Mouse (Mus musculus) heart, embryonic 16.5 days (tissue): ENCODE measurements around the gene Aldh18a1. TPM values are rescaled to one million over a fixed set of nuclear protein-coding genes. Genes with fewer than 3 reads are reported as not detected.

Experiments
- ATAC-seq: fragments of 200-750 bp; cut with Nextera tagmentation; replicated peaks from 2 replicates; pipeline ENCODE4 v1.8.0; 2017; ENCODE audit warnings: moderate number of reproducible peaks; ENCODE audit not compliant: insufficient read depth, low FRiP score; ENCODE audit errors: extremely low read depth
- H3K27ac ChIP-seq: fragments of 300-500 bp; sonication (generic); 2 replicates; pipeline ENCODE4 v1.5.1; 2014; ENCODE audit warnings: mild to moderate bottlenecking, low read length, control low read depth, moderate library complexity
- H3K27me3 ChIP-seq: fragments of 300-500 bp; sonication (generic); 2 replicates; pipeline ENCODE4 v1.6.1; 2014; ENCODE audit warnings: low read length, mixed read lengths; ENCODE audit not compliant: control insufficient read depth, insufficient read depth
- H3K36me3 ChIP-seq: fragments of 300-500 bp; sonication (generic); 2 replicates; pipeline ENCODE4 v1.6.1; 2014; ENCODE audit not compliant: control insufficient read depth, insufficient read depth
- H3K4me1 ChIP-seq: fragments of 300-500 bp; sonication (generic); 2 replicates; pipeline ENCODE4 v1.6.1; 2014; ENCODE audit warnings: low read length, mixed read lengths; ENCODE audit not compliant: control insufficient read depth, insufficient read depth
- H3K4me2 ChIP-seq: fragments of 300-500 bp; sonication (generic); 2 replicates; pipeline ENCODE4 v1.6.1; 2014; ENCODE audit warnings: low read depth, mild to moderate bottlenecking, control low read depth, low read length
- H3K4me3 ChIP-seq: fragments of 300-500 bp; sonication (generic); 2 replicates; pipeline ENCODE4 v1.5.1; 2014; ENCODE audit warnings: mild to moderate bottlenecking, control low read depth, low read length
- H3K9ac ChIP-seq: fragments of 300-500 bp; sonication (generic); 2 replicates; pipeline ENCODE4 v1.6.1; 2014; ENCODE audit warnings: low read length, control low read depth
- H3K9me3 ChIP-seq: fragments of 300-500 bp; sonication (generic); replicated peaks from 2 replicates; pipeline ENCODE4 v1.6.1; 2016; ENCODE audit warnings: low read length; ENCODE audit not compliant: control insufficient read depth
- WGBS: fragments of 180-500 bp; shearing (Covaris S2); extraction: QIAGEN DNeasy Blood & Tissue Kit; methylation state at CpG from one replicate; pipeline ENCODE4 v1.1.7; 2014; 5-methylcytosine and 5-hydroxymethylcytosine counted together
- polyA plus RNA-seq: library from polyadenylated mRNA; unstranded; fragments of >200 nt; fragmentation: Nextera tagmentation; extraction: Ambion mirVana; gene quantifications from 2 replicates; pipeline ENCODE4 v1.2.1, GENCODE M21; 2015

The Aldh18a1 gene
- polyA plus RNA-seq, 1 experiment from 2014 or later: 58.3 TPM

DNA sequence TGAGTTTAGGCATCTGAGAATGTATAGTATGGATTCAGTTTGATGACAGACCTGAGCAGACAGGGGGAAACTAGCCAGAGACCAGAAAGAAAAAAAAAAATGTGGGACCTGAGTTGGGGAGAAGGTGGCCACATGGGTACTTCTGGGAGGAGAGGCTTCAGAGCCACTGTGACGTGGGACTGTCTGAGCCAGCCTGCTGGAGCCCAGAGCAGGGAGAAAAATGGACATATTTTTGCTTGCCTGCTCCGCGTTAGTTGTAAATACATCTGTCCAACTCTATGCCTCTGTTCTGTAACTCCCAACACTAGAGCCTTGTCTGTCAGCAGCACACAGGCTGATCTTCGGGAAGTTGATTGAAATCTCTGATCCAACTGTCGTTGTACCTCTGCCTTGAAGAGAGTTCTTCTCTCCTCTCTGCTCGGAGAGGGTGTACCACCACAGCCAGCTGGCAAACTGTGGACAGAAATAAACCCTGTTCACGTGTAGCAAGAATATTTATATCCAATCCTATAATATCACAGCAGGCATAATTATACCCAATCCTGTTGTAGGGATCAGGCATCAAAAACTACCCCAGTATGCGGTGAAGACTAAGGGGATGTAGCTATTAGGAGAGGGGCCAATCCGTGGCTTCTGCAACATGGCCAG, 61.8 kb downstream of the Aldh18a1 start:
- ATAC-seq: peak; percentile 52
- H3K9ac ChIP-seq: peak overlapping the region; percentile 31; the same call in 1 of the 2 replicates
- H3K4me2 ChIP-seq: no peak overlapping the region
- H3K27me3 ChIP-seq: no peaks in the 10 kb centered on the region
- WGBS: 59% methylated on average over 9 of the region's 9 CpGs
- peaks cover 6% of the 10 kb centered on the region; the same call in 1 of the 2 replicates for H3K4me1 ChIP-seq
- no peak overlapping the region for H3K4me3 ChIP-seq
- peak overlapping the region; percentile 44 for H3K27ac ChIP-seq
- no peaks in the 10 kb centered on the region for H3K36me3 ChIP-seq
- H3K9me3 ChIP-seq: no peaks in the 10 kb centered on the region

DNA sequence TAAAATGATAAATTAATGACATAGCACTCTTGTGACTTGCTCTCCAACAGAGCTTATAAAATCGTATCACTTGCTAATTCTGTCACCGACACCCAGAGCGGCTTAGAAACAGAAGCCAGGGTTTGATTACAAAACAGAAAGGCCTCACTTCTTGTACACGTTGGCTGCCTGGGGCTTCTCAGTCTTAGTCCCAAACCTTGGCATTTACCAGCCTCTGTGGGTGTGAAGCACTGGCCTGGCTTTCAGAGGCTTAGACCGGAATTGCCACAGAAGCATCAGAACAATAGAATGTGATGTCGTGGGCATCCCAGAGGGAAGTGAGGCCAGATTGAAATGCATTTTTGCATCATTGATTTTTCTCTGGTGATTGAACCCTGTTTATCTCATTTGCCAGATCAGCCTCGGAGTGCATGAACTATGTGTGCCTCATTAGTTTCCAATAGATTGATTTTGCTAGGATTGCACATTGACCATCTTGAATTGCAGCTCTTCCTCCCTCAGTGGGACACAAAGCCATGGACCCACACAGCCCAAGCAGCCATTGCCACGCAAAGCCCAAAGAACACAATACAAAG, 64.7 kb downstream of the Aldh18a1 start:
- Histone ChIP-seq H3K4me1 (peaks cover 6% of the 10 kb centered on the region; the same call in 1 of the 2 replicates), H3K27ac (no peak overlapping the region), H3K9me3 (no peaks in the 10 kb centered on the region), H3K36me3 (no peaks in the 10 kb centered on the region), H3K4me3 (no peak overlapping the region), H3K4me2 (no peak overlapping the region), H3K9ac (no peak overlapping the region), H3K27me3 (no peaks in the 10 kb centered on the region)
- no peak for ATAC-seq
- WGBS: 67% methylated on average over 8 of the region's 8 CpGs

DNA sequence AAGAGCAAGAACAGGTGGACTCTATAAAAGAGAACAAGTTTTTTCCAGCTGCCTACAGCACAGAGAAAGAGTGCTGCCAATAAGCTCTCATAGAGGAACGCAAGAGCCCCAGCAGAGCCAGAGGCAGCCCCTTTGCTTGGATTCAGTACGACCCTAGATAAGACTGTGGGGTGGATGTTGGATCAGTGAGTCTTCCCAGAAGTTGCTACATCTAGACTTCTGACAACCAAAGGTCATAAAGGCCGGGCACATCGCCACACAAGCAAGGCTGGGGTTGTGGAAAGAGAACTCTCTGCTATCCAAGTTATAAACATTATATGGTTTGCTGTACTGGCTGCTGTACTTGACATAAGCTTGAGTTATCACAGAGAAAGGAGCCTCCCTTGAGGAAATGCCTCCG, 67.9 kb downstream of the Aldh18a1 start:
- WGBS: 71% methylated on average over 5 of the region's 5 CpGs
- Histone ChIP-seq H3K27ac (no peak overlapping the region), H3K27me3 (no peaks in the 10 kb centered on the region), H3K9me3 (no peaks in the 10 kb centered on the region), H3K4me2 (no peak overlapping the region), H3K4me3 (no peak overlapping the region), H3K9ac (no peak overlapping the region), H3K36me3 (no peaks in the 10 kb centered on the region), H3K4me1 (no peaks in the 10 kb centered on the region)
- ATAC-seq: no peak

DNA sequence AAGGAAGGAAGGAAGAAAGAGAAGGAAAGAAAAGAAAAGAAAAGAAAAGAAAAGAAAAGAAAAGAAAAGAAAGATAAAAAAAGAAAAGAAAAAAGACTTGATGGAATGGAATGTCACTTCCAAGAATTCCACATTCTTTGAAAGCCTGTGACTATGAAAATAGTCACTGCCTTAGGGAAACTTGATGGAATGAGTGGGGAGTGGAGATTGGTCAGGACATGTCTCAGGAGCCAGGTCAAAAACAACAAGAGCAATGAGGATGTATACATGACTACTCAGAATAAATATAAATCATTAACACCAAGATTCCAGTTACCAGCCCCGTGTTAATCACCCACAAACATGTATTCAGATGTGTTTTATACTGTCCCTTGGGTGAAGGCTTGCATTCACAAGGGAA, 69.6 kb downstream of the Aldh18a1 start:
- no peaks in the 10 kb centered on the region for H3K27me3 ChIP-seq
- no peak overlapping the region for H3K4me3 ChIP-seq
- ATAC-seq: no peak
- 79% methylated on average over 1 of the region's 1 CpGs for WGBS
- H3K27ac ChIP-seq: no peak overlapping the region
- H3K9ac ChIP-seq: no peak overlapping the region
- H3K9me3 ChIP-seq: no peaks in the 10 kb centered on the region
- no peak overlapping the region for H3K4me2 ChIP-seq
- no peaks in the 10 kb centered on the region for H3K36me3 ChIP-seq
- no peaks in the 10 kb centered on the region for H3K4me1 ChIP-seq

DNA sequence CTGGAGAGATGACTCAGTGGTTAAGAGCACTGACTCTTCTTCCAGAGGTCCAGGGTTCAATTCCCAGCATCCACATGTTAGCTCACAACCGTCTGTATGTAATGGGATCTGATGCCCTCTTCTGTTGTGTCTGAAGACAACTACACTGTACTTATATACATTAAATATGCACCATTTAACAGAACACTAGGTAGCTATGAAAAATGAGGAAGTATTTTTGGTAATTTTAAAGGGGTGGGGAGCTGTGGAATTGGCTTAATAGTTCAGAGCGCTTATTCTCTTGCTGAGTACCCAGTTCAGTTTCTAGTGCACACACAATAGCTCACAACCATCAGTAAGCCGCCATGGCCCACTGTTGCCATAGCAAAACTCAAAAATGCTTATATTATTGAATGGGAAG, 72.7 kb downstream of the Aldh18a1 start:
- no peaks in the 10 kb centered on the region for H3K9me3 ChIP-seq
- peaks cover 18% of the 10 kb centered on the region for H3K4me1 ChIP-seq
- 91% methylated on average over 3 of the region's 3 CpGs for WGBS
- H3K9ac ChIP-seq: no peak overlapping the region
- no peaks in the 10 kb centered on the region for H3K27me3 ChIP-seq
- no peak for ATAC-seq
- no peaks in the 10 kb centered on the region for H3K36me3 ChIP-seq
- no peak overlapping the region for H3K4me2 ChIP-seq
- H3K4me3 ChIP-seq: no peak overlapping the region
- no peak overlapping the region for H3K27ac ChIP-seq

DNA sequence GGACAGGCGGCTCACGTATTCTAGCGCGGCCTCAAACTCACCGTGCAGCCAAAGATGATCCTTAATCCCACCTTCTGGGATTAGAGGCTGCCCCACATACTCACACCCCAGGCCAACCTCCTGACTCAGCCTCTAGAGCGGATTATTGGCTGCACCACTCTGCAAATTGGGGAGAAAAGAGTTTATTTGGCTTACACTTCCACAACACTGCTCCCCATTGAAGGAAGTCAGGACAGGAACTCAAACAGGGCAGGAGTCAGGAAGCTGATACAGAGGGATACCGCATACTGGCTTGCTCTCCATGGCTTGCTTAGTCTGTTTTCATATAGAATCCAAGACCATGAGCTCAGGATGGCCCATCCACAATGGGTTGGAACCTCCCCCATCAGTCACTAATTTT, 73.9 kb downstream of the Aldh18a1 start:
- Histone ChIP-seq H3K36me3 (no peaks in the 10 kb centered on the region), H3K4me1 (peaks cover 27% of the 10 kb centered on the region), H3K27me3 (no peaks in the 10 kb centered on the region), H3K4me3 (no peak overlapping the region), H3K4me2 (no peak overlapping the region), H3K9ac (no peak overlapping the region), H3K27ac (no peak overlapping the region), H3K9me3 (no peaks in the 10 kb centered on the region)
- ATAC-seq: no peak
- WGBS: 73% methylated on average over 7 of the region's 7 CpGs

DNA sequence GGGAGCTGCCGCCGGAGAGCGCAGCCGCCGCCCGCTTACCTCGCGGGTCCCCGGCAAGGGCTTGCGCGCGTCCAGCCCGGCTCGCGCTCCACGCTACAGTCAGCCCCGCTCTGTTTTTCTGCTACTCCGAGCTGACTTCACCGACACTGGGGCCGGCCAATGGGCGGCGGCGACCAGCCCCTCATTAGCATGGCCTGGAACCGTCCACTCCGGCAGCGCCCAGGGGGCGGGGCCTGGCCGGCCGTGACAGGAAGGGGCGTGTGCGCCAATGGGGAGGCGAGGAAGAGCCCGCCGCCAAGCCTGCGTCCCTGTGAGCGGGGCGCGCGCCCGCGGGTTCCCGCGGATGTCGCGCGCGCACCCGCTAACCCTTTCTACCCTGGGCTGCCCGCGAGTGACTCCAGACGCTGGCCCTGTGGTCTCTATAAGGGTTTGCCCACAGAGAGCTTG, 74.6 kb downstream of the Aldh18a1 start, which contains the start of gene Sorbs1:
Sorbs1 (minus strand) TSS at position 148 of the 447 bp plus-strand sequence.
- Histone ChIP-seq H3K27ac (peak within 1 kb of the TSS; percentile 97), H3K9me3 (no peaks in the 10 kb centered on the region), H3K4me2 (peak within 1 kb of the TSS; percentile 78), H3K27me3 (no peaks in the 10 kb centered on the region), H3K4me1 (peaks cover 27% of the 10 kb centered on the region), H3K9ac (peak within 1 kb of the TSS; percentile 95), H3K4me3 (peak within 1 kb of the TSS; percentile 94), H3K36me3 (no peaks in the 10 kb centered on the region)
- under 1% methylated on average over 51 of the region's 51 CpGs for WGBS
- peak; percentile 96 for ATAC-seq

DNA sequence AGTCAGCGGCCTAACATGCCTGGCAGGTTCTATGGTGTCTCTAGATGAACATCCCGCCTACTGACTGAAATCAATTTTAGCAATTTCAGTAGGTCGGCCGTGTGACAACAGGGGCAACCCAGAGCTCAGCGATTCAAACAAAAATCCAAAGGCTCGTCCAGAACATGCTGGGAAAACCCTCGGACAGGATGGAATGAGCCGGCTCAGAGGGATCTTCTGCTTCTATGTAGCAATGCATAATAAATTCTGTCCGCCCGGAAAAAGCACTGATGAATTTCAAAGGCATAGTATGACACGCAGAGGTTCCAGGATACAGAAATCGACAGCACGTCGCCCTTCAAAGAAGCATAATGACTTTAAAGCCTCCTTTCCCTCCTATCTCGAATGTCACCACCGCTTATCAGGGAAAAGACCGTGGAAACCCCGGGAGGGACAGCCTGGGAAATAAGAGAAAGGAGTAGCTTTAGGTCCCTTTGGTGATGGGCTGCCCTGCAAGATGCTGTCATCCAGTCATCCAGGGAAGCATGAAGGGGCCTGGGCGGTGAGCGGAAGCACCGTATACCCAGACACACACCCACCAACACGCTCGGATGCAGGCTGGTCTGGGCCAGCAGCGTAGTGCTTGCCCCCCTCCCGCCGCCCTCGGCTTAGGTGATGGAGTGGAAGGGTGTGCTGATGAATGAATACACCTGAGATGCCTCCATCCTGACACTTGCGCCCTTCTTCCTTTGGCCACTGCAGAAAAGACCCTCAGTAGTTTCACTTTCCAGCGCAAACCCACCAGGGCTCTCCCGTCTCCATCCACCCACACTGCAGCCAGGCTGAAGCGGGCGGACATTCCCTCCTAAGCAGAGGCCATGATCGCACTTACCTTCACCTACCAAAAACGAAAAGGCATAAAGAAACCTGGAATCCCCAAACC, 75.5 kb downstream of the Aldh18a1 start:
- Histone ChIP-seq H3K4me2 (peak overlapping the region; percentile 78), H3K36me3 (peaks cover 2% of the 10 kb centered on the region; the same call in 1 of the 2 replicates), H3K9ac (peak overlapping the region; percentile 95), H3K27ac (peak overlapping the region; percentile 97), H3K4me3 (peak overlapping the region; percentile 94), H3K27me3 (no peaks in the 10 kb centered on the region), H3K9me3 (peaks cover 3% of the 10 kb centered on the region; the same call in 1 of the 2 replicates), H3K4me1 (peaks cover 27% of the 10 kb centered on the region)
- WGBS: 1% methylated on average over 34 of the region's 34 CpGs
- ATAC-seq: peak; percentile 20
